Mouse (Mus musculus) heart, adult 18-20 months (tissue): Measurements from ENCODE around the gene Gm28374. TPM values are rescaled to one million over a fixed set of nuclear protein-coding genes. Genes with fewer than 3 reads are reported as not detected.
"Not testable (repeated sequence)": the region's sequence is repeated elsewhere in the genome, so short reads cannot be mapped to it uniquely, and the experiment has no call there.

Experiments
- DNase-seq, 2 experiments: peaks; one replicate each; pipeline ENCODE4 v3.0.0; 2021 to 2022; ENCODE audit warnings: mixed read lengths in 1 of 2
- long read RNA-seq, 2 experiments: library from polyadenylated mRNA; stranded (forward); transcript quantifications; one replicate each; pipeline ENCODE4 v2.0.0; 2021
- total RNA-seq, 2 experiments: library from RNA; stranded (reverse); gene quantifications; 2 replicates each; pipeline ENCODE4 v1.2.3; 2021

Gene Gm28374
- under 1 TPM in 1 of 2 experiments, not detected in 1; 0.47 TPM for total RNA-seq
- long read RNA-seq, experiment 1, result 0 reads
- long read RNA-seq, experiment 2, partial matches to known transcripts, result 0 of 1 reads
- long read RNA-seq, experiment 2, other reads (novel, unspliced or antisense), result 1 of 1 reads

DNA sequence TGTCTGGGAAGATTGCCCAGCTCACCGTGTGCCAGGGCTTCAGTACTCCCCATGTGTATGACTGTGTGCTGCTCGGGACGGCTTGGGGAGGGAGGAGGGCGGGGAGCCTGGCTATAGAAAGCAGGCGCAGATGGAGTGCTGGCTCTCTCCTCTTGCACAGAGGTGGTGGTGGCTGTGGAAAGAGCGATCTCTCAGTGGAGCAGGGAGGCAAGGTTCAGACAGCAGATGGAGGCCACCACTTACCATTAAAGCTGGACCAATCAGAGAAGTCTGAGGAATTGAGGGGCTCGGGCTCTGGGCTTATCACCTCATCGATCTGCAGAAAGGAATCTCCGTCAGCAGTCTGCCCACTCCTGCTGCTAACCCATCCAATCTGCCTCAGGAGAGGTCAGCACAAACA is at the start of gene Gm28374:
Gene Gm28374, minus strand, starts transcription at position 101 of the 400 bp plus-strand sequence.
- DNase-seq, result no peak

DNA sequence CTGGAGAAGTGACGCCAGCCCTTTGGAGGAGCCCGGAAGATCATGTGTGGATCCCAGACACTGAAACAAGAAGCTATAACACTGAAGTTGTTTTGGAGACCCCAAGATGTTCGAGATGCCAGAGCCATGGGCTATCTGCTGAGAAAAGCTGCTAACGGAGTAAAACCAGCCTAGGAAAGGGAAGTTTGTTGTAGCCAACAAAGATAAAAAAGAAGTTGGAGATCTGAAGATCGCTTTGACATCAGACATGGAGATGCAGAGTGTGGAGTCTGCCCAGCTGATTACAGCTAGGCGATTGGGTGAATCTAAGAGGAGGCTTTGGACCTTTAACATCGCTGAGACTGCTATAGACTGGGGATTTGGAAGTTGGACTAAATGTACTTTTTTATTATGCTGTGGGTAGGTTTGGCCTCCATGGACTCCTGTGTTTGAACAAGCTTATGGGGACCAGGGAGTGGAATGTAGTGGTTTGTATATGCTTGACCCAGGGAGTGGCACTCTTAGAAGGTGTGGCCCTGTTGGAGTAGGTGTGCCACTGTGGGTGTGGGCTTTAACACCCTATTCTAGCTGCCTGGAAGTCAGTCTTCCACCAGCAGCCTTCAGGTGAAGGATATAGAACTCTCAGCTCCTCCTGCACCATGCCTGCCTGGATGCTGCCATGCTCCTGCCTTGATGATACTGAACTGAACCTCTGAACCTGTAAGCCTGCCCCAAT is 48.5 kb upstream of the Gm28374 start:
- DNase-seq, result not testable (repeated sequence)

DNA sequence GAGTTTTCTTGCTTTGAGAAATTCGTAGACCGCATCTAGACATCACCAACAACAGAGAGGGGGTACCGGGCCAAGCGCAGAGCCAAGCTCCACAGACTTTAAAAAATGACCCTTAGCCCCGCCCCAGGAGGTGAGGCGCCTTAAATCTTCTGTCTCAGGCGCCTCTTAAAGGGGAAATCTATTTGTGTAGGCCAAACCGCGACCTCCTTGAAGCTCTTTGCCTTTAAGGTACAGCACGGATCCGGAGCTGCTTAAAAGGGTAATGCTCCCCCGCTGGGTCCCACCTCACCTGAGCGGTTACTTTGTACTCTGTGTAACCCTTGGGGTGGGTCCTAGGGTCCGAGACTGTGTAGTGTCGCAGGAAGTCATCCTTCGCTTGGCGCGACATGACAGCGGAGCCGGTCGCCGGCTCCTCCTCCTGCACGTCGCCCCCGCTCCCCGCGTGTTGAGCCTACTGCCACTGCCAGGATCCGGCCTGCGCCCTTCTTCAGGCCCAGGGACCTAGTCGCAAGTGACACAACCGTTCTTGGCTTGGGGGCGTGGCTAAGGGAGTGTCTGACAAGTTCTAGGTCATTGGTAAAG is 45.8 kb upstream of the Gm28374 start, which contains the start of gene Snx15:
Gene Snx15, minus strand, starts transcription at position 545 of the 582 bp plus-strand sequence.
- DNase-seq, result peak; percentile 96 to 97

DNA sequence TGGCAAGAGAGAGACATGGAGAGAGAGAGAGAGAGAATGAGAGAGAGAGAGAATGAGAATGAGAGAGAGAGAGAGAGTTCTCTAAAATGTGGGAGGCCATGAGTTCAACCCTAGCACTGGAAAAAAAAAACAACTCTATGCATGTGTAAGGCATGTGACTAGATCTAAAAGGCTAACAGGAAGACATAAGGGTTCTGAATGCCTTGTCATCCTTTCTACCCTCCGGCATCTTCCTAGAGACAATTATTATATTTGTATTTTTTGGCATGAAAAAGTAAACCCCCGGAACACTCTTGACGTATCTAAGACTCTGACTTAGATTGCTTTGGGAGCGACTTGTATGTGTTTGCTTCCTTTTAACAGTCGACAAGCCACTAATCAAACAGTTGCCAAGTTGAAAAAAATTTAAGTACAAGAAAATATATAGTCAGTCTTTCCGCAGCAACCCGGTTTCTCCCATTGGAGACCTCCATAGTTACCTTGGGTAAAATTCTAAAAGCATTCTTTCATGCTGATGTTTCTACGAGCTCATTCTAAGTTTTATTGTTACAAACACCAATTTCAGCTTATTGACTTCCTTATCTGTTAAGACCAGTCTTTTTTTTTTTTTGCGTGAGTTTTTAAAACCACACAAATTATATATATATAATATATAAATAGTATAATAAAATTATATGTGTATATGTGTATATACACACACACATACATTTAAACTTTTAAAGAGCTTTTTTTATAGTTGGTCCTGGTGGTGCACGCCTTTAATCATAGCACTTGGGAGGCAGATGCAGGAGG is 44.9 kb upstream of the Gm28374 start:
- DNase-seq, result no peak

DNA sequence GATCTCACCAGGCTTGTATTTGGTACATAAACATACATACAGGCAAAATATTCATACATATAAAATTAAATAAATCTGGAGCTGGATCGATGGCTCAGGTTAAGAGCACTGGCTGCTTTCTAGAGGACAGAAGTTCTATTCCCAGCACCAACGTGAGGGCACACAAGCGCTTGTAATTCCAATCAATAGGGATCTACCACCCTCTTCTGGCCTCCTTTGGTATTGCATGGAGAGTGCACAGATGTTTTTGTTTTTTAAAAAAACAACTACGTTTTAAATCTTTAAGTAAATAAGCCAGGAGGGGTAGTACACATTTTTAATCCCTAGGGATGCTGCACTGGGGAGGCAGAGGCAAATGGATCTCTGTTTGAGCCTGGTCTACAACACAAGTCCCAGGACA is 44.2 kb upstream of the Gm28374 start:
- peak; percentile 31 to 80 for DNase-seq

DNA sequence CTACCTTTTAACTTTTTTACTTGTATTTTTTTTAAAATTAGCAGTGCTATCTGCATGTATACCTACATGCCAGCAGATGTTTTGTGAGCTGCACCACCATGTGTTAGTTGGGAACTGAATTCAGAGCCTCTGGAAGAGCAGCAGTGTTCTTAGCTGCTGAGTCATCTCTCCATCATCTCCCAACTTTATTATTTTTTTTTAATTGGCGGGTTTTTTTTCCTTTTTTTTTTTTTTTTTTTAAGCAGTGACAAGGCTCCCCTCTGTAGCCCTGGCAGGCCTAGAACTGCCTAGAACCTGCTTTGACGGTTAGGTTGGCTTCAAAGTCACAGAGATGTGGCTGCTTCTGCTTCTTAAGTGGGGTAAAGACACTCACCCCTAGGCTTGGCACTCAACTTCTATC is 42.8 kb upstream of the Gm28374 start:
- no peak for DNase-seq

DNA sequence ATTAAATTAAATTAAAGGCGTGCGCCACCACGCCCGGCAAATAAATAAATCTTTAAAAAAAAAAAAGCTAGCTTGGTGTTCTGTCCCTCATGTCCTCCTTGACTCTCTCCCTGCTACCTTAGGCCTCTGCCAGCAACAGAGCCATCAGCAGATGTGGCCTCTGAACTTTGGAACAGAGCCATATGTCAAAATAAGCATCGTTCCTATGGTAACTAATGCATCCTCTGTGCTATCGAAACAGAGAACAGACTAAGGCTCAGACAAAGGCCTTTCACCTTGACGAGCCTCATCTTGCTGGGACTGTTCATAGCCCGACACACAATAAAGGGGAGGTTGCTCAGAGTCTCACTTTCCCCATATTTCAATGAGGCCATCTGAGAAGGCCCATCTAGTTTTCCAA is 41.3 kb upstream of the Gm28374 start:
- DNase-seq, result no peak

DNA sequence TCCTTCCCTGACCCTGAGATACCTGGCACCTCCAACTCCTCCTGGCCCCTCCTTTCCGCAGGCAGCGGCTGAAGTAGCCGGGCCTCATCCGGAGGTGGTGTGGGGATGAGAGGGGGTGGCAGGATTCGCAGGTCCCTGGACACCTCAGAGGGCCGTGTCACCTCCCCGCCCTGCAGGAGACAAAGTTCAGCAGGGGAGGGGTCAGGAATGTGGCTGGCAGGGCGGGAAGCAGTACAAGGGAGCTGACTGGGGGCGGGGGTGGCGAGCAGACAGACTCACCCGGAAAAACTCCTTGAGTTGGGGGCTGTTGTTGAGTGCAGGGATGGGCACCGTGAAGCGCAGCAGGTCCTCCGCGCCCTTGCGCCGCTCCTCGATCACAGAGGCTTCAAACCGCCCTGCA is 39.7 kb upstream of the Gm28374 start:
- no peak for DNase-seq

DNA sequence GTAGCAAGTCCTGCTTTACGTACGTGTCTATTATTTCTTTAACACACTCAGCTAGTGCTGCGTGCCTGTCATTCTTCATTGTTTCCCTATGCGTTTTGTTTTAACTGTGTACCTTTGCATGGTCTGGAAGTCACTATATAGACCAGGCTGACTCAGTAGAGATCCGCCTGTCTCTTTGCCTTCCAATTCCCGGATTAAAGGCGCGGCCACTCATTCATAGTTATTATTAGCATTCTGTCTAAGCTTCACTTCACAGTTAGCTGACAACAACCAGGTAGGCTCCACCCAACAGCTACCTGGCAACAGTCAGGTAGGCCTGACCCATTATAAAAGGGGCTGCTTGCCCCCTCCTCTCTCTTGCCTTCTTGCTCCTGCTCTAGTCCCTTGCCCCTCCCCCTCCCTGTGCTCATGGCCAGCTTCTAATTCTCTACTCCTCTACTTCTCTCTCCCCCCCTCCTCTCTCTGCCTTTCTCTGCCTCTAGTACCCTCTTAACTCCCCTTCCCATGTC is 36.7 kb upstream of the Gm28374 start:
- no peak for DNase-seq

DNA sequence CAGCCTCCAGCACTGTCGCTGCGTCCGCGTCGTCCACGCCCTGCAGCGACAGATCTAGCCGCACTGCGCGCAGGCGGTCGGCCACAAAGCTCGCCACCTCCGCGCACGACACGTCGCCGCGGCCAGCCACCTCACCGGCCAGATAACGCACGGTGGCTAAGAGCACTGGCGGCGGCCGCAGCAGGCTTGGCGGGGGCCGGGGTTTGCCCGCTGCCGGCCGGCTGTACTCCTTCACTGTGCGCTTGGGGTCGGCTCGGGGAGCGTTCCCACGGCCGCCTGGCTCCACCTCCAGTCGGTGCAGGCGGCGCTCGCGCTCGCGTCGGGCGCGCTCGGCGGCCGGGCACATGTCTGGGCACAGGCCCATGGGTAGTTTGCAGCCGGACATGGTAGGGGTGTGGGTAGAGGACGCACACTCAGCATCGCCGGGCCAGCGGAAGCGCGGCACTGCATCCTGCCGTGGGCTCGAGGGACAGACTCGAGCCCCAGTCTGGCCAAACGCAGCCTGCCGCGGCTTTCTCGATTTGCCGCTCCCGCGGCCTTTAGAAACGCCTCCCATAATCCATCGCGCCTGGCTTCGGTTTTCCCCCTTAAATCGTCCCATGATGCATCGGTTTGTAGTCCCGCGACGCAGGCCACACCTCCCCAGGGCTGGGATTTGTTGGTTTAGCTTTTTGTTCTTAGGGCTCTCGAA is 36.1 kb upstream of the Gm28374 start, which contains the start of gene Sac3d1:
Gene Sac3d1, minus strand, starts transcription at position 665 of the 691 bp plus-strand sequence.
- DNase-seq, result peak; percentile 93 to 94

DNA sequence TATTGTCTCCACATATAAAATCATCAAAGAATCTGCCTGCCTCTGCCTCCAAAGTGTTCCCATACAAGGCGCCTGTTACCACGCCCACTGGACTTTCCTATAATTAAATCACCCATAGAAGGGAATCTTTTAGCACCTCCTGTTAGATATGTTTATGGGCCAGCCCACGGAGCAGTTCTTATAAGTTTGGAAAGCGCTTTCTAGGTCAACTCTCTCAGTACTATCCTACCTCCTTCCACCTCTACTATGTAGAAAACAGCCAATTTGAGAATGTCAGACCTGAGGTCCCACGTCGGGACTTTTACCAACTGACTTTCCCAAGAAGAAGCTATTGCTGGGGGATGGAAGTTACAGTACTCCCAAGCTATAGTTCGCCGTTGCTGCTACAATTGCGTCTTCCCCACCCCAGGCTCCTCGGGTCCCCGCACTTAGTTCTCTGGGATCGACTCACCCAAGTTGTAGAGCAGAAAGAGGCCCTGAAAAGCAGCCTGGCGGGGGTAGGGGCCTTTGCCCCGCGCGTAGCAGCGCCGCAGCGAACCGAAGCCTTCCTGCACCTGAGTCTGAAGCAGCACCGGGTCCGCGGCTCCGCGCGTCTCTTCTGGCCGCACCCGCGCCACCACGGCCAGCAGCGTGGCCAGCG is 35.4 kb upstream of the Gm28374 start:
- no peak for DNase-seq

DNA sequence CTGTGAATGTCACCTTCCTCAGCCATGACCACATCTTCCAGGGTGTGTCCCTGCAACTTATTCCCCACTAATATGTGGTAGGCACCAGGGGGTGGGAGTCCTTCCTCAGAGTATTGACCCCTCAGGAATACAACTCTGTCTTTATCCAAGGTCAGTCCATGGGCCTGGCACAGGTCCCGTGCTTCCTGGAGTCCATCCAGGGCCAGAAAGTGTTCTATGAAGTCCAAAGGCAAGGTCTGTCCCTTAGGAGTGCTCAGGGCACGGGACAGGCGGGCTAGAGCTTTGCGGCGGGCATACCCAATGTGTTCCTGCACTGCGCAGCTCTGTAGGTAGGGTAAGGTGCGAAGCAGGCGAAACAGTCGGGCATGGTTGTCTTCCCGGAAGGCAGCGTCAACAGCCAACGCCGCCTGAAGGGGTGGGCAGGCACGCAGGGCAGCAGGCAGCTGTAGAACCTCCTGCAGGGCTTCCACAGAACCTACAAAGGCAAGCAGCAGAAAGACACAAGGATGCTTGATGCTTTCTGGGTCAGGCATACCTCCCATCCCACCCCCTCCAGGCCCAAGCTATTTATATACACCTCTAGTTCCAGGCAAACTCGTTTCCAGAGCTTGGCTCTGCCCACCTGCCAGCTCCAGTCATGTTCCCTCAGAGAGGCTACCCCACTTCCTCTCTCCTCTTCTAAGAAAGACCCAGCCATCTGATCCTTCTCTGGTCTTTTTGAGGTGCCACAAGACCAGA is 34.2 kb upstream of the Gm28374 start:
- no peak for DNase-seq

DNA sequence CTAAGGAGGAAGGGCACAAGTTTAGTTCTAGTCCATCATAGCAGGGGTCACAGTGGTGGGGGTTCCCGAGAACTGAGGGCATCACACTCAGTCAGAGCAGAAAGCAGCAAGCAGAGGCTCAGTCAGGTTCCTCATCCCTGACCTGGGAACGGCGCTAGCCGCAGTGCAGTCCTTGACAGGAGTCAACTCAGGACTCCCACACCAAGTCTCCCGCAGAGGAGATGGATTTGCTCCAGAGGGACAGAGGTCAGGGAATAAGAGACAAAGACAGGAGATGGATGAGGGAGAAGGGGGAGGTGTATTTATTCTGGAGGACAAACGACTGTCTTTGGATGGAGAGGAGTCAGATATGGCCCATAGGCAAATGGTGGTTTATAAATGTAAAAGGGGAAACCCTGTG is 31.1 kb upstream of the Gm28374 start:
- DNase-seq, result no peak

DNA sequence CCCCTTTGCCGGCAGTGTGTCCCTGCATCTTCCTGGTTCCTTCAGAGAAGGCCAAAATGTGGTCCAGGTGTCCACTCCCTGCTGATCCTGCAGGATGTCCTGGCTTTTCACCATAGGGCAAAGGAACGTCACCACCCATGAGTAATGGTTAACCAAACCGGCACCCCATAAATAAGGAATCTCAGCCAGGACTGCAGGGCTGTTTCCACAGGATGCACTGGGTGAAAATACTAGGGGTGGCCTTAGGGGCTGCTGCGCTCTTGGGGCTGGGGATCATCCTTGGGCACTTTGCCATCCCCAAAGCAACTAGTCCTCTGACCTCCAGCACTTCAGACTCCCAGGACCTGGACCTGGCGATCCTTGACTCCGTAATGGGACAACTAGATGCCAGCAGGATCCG is 23.5 kb upstream of the Gm28374 start, which contains the start of gene Naaladl1:
Gene Naaladl1, plus strand, starts transcription at position 197 of the 400 bp plus-strand sequence.
- no peak for DNase-seq

DNA sequence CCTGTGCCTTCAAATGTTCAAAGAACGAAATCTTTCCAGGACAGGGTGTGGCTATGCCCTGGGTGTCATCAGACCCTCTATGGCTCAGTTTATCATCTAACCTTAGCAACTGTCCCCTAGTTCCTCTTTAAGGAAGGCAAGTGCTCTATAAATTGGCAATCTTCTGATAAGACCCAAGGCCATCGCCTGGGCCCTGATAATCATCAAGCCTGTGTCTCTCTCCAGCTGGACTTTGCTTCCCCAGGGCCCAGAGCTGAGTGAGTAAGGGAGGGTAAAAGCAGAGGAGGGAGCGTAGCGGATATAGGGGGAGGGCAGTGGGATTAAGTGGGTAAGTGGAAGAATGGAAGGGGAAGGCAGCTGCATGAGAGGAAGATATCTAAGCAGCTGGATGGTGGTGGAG is 22.4 kb upstream of the Gm28374 start:
- no peak for DNase-seq

DNA sequence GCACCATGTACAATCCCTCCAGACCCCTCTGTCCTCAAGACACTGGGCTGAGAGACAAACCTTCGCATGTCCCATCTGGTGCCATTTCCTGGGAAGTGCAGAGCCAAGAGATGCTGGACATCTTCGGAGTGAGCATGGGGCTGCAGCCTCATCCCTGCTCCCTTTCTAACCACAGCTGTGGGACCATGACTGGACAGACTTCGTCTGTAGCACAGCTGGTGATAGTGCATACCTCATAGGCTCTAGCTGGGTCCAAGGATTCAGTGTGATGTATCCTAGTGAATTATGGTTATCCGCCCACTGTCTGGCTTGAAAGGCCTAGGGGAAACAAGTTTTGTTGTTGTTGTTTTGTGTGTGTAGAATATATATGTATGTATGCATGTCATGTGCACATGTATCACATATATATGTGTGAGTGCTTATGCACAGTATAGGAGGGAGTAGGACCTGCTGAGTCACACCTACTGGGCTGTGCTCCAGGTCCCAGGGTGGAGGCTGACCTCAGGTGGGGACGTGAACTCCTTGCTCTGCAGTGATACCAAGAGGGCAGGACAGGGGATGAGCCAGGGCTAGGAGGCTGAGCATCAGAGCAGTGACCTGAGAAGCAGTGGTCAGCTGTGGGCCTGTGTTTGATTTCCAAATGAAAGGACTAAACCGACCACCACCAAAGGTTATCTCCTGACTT is 20.3 kb upstream of the Gm28374 start:
- no peak for DNase-seq

DNA sequence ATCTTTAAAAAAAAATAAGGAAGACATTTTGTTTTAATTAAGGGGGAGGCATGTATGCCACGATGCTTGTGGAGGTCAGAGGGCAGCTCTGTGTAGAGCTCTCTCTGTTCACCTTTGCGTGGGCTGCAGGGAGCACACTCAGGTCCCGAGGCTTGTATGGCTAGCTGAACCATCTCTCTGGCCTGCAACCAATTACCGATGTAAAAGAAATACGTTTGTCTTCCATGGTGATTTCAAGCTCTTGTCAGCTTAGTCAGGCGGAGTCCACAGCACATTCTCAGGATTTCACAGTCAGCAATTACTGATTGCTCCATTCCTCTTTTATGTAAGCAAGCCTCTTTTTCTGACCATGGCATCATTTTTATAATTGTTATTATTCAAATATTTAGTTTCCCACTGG is 19.1 kb upstream of the Gm28374 start:
- no peak for DNase-seq

DNA sequence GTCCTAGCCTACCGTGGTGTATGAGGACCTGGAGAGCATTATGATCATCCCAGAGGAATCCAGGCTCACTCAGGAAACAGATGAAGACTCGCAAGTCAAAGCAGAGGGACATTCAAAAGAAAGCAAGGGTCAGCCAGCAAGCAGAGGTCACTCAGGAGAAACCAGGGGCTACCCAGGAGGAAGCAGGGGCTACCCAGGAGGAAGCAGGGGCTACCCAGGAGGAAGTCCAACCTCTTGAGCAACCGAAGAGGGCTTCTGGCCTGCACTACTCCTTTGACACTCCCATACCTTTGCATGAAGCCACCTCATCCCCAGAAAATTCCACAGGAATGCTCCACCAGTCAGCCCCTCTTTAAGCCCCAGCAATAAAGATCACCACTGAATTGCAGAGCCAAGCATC is 15.8 kb upstream of the Gm28374 start:
- no peak for DNase-seq

DNA sequence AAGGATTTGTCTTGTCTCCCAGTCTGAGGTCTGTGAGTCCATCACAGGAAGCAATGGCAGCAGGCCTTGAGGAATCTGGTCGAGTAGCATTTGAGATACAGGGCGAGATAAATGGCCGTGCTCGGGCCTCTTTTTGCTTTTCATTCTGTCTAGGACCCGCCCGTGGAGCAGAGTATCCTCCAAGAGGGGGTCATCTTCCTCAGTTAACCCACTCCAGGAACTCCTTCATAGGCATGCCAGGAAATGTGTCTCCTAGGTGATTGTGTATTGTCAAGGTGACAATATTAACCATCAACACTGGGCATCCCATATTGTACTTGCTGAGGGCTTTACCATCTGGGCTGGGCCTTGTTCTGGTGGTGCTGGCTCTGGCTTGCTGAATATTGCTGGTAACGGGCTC is 12.1 kb upstream of the Gm28374 start, which contains the start of gene AC131692.1:
Gene AC131692.1, plus strand, starts transcription at position 301 of the 400 bp plus-strand sequence.
- no peak for DNase-seq

DNA sequence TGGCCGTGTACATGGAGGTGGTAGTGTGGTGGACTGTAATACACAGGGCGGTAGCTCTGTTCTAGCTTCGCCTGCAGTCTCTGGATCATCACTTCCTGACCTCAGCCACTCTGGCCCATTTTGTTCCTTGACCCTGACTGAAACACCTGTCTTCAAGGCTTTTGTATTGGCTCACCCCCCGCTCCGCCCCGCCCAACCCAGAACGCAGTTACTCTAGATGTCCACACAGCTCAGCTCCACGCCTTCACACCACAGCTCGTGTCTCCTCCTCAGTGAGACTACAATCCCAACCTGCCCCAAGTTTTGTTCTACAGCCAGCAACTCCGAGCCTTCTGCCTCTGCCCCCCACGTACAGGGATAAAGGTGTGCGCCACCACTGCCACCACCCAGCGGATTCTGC is 6.8 kb upstream of the Gm28374 start:
- no peak for DNase-seq
